Comparison of ENCODE assay signal across 8 mouse cellular contexts in genomic region chr5:111393346-111394197, GRCm38 (mm10). TPM values are rescaled to one million over a fixed set of nuclear protein-coding genes. Genes with fewer than 3 reads are reported as not detected.
DNase-seq lines count a peak whose midpoint lies in the region; ATAC-seq and TF ChIP-seq lines count a peak whose summit lies in the region.

No protein-coding gene starts in this region.

- WGBS in heart, postnatal 0 days: 20% methylated on average over 17 of the region's 17 CpGs

- peak; percentile 69 to 77 for DNase-seq in right cerebral cortex, postnatal 10 days (ENCODE audit: low spot score in 2 of 2)
- no peak for DNase-seq in right cerebral cortex, postnatal 36 days (ENCODE audit: low spot score in 2 of 2)
- DNase-seq in cerebellum, postnatal 25 days: peak; percentile 63 to 79
- peak; percentile 63 for DNase-seq in heart, postnatal 0 days (ENCODE audit: low spot score)
- DNase-seq in kidney, postnatal 14 days: peak; percentile 80
- DNase-seq in spleen, postnatal 14 days (ENCODE audit: low spot score in 2 of 2): no peak
- DNase-seq in frontal cortex, postnatal 25 days (ENCODE audit: low spot score in 2 of 2): no peak

- no peak overlapping the region for H3K4me3 ChIP-seq in heart, postnatal 0 days (ENCODE audit: low read depth, low read length)

- ATAC-seq in heart, postnatal 0 days (ENCODE audit: insufficient read depth, low read depth): peak; percentile 66; the same call in 1 of the 2 replicates
- ATAC-seq in megakaryocyte-erythroid progenitor cell, adult 5-6 weeks (replicated peaks; ENCODE audit: low FRiP score, low TSS enrichment, poor library complexity, severe bottlenecking): peak; percentile 28; the same call in 1 of the 2 replicates

- no peak for TF ChIP-seq CTCF in heart, postnatal 0 days (IDR thresholded peaks at IDR 0.05; ENCODE audit: low read depth)

- H3K4me2 ChIP-seq in heart, postnatal 0 days (ENCODE audit: low read depth, low read length): peak overlapping the region; percentile 33

- H3K27ac ChIP-seq in heart, postnatal 0 days (ENCODE audit: low read depth): no peak overlapping the region

- H3K9me3 ChIP-seq in heart, postnatal 0 days (replicated peaks; ENCODE audit: control insufficient read depth, low read length): no peaks in the 10 kb centered on the region

- TF ChIP-seq EP300 in heart, postnatal 0 days (IDR thresholded peaks at IDR 0.05; ENCODE audit: low read depth): no peak

- H3K27me3 ChIP-seq in heart, postnatal 0 days (ENCODE audit: control insufficient read depth, insufficient read depth, low read length): peaks cover 9% of the 10 kb centered on the region

- peaks cover 16% of the 10 kb centered on the region for H3K4me1 ChIP-seq in heart, postnatal 0 days (ENCODE audit: control insufficient read depth, insufficient read depth)

- peaks cover 7% of the 10 kb centered on the region; the same call in 1 of the 2 replicates for H3K36me3 ChIP-seq in heart, postnatal 0 days (replicated peaks; ENCODE audit: control insufficient read depth, insufficient read depth, low read length)

- no peak overlapping the region for H3K9ac ChIP-seq in heart, postnatal 0 days (replicated peaks; ENCODE audit: low read depth, low read length)

RNA-seq across cellular contexts. Expression of gene Mn1, which starts 23.6 kb away (rescaled TPM):
- total RNA-seq in heart, postnatal 0 days (2014; rRNA removed; ENCODE audit: low replicate concordance): 11.0 and 16.4 TPM in 2 replicates
- polyA plus RNA-seq in heart, postnatal 0 days (2015; fragmentation: Nextera tagmentation; extraction: Ambion mirVana): 3.9 and 4.5 TPM in 2 replicates
- total RNA-seq in megakaryocyte-erythroid progenitor cell, adult 5-6 weeks (2014; fragmentation: Nextera tagmentation): 0.25 and 0.66 TPM in 2 replicates
- total RNA-seq in megakaryocyte-erythroid progenitor cell, adult 5-6 weeks (2017): 0.72 and 0.94 TPM in 2 replicates

Comparison
In these comparisons a context has a peak if more than half of its experiments do, and no peak if none do; other contexts are left out.
1. DNase-seq: peak in right cerebral cortex, postnatal 10 days (2 of 2), cerebellum, postnatal 25 days (2 of 2), heart, postnatal 0 days (single experiment) and kidney, postnatal 14 days (single experiment); none in right cerebral cortex, postnatal 36 days (0 of 2), spleen, postnatal 14 days (0 of 2) and frontal cortex, postnatal 25 days (0 of 2).